Mouse (Mus musculus) left cerebral cortex, postnatal 4 days (tissue): Measurements from ENCODE around the gene Cchcr1. TPM values are rescaled to one million over a fixed set of nuclear protein-coding genes. Genes with fewer than 3 reads are reported as not detected.

Experiments
- DNase-seq: peaks from one replicate; pipeline ENCODE4 v3.0.0-alpha.2; 2022
- intact Hi-C: fragments of 180-260 bp; cut with DNase I; formaldehyde crosslinking; loops from one replicate; pipeline ENCODE4 v1.15.1; 2025
- total RNA-seq, 2 experiments: library from RNA; stranded (reverse); gene quantifications; 2 replicates each; pipeline ENCODE4 v1.2.3; 2021

Gene Cchcr1
- total RNA-seq, 2 experiments from 2014 or later = 13.6 TPM

- intact Hi-C loops = no loop called here
- DNase-seq = no peak
Observed at GRCm38 (mm10) chr17:35551881-35552414, 35.0 kb downstream of the Cchcr1 start, which contains the start of gene Cdsn. Gene Cdsn (plus strand): TSS chr17:35552128.

DNA sequence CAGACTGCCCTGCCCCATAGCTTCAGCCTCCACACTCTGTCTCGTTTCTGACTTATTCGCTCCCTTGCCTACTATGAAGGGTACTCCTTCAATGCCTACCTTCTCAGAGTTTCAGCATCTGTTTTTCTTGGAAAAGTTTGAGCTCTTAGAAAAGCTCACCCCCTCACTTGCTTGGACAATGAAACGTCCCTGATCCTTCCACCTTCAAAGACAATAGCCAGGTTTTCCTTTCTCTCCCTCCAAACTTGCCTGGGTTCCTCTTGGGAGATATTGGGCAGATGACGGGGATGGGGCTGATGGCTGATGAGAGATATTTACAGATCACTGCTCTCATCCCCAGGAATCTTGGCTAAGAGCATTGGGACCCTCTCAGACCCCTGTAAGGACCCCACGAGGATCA lies 37.4 kb downstream of the Cchcr1 start:
- no peak for DNase-seq
- intact Hi-C loops = no loop called here

- no peak for DNase-seq
Observed at GRCm38 (mm10) chr17:35554761-35555397, 38.0 kb downstream of the Cchcr1 start.

DNA sequence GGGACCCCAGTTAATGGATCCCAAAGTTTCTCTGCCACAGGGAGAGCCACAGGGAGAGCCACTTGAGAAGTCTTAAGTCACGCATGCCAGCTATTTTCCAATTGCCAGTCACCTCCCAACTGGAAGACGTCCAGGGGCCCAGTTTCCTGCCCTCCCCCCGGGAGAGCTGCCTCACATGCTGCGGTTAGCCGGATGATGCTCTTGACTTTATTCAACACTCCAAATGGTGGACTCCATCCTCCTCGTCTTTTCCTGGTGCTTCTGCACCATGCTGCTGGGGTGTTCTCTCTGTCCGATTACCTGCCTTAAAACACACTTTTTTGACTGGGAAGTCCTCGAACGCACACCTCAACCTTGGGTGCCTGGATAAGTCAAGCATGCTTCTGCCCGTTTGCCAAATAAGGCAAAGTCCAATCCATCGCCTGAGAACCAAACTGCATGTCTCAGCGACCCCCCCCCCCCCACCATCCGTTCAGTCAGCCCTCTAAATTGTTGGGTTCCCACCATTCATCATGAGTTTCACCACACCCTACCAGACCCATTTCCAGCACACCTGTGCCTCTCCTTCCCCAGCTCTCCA lies 39.4 kb downstream of the Cchcr1 start:
- no peak for DNase-seq
- intact Hi-C loops = no loop called here

More at GRCm38 (mm10) chr17:35554761-35555397, 38.0 kb downstream of the Cchcr1 start:
- intact Hi-C loops = no loop called here

GRCm38 (mm10) chr17:35556812-35557211 lies 39.9 kb downstream of the Cchcr1 start:
- intact Hi-C loops = no loop called here
- peak; percentile 61 for DNase-seq

DNA sequence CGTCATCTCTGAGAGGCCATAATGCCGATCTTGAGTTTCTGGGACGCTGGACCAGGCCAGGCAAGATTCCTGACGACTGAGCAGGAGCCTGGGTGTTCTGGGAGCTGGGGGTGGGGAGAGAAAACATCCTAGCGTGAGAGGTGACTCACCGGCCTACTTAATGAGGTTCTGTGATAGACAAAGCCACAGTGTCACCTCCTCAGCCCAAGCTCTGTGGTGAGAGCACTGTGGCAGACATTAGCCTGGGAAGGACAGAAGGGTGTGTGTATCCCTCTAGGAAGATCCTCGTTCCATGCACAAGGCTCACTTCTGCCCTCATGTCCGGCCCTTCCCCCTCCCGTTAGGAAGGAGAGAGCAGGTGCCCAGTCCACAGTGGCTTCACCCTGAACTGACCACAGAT lies 40.5 kb downstream of the Cchcr1 start:
- intact Hi-C loops = no loop called here

DNA sequence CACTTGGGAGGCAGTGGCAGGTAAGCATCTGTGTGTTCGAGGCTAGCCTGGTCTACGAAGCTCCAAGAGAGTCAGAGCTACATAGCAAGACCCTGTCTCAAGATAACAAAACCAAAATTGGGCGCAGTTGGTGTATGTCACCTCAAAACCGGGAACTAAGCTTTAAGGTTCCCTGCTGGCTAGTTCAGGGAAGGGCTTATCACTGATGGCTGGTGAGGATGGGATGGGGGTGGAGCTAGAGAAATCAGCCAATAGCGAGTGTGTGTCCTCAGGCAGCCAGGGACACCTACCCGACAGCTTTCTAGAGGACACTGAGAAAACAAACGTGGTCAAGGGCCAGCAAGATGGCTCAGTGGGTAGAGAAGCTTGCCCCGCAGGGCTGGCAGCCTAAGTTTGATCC lies 41.3 kb downstream of the Cchcr1 start:
- DNase-seq = no peak
- intact Hi-C loops = no loop called here

More for the DNA sequence above, 40.5 kb downstream of the Cchcr1 start:
- DNase-seq = no peak

- intact Hi-C loops = no loop called here
- no peak for DNase-seq
Observed at GRCm38 (mm10) chr17:35567150-35567549, 50.2 kb downstream of the Cchcr1 start, which contains the start of gene 2300002M23Rik. Gene 2300002M23Rik (plus strand): TSS chr17:35567450.

GRCm38 (mm10) chr17:35567767-35568166 lies 50.9 kb downstream of the Cchcr1 start:
- no peak for DNase-seq

DNA sequence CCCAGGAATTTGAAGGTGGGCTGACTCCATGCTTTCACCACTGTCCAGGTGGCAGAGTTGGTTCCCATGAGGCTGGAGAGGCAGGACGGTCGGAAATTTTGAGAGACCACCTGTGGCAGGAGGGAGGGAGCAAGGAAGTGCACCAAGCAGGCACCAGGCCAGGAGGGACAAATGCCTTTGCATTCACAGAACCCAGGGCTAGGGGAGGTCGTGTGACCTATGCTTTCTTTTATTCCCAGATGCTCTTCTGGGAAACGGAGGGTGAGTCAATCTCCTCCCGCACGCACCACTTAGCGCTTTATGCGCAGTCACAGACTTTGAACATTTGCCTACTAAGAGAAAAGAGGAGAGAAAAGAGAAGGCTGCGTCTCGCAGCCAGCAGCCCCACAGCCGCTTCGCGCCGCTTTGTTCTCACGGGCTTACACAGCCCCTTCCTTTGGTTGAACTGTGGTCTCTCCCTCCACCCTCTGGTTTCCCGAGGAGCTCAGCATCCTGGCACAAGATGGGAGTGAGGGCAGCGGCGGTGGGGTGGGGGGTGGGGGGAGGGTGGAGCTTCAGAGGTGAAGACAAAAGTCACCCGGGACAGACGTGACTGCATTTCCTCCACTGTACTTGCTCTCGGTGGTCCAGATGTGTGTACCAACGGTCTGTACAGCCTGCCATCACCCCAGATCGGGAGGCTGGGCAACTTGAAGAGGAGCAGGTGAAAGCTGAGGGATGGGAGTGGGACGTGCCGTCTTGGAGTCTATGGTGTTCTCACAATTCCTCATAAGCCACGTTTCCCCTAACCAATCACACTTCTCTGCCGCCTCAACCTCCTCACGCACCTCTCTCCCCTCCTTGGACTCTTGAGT lies 52.4 kb downstream of the Cchcr1 start:
- no peak for DNase-seq
- intact Hi-C loops = no loop called here

More at GRCm38 (mm10) chr17:35567767-35568166, 50.9 kb downstream of the Cchcr1 start:
- intact Hi-C loops = no loop called here

- intact Hi-C loops = no loop called here
Observed at GRCm38 (mm10) chr17:35570836-35571235, 53.9 kb downstream of the Cchcr1 start.

DNA sequence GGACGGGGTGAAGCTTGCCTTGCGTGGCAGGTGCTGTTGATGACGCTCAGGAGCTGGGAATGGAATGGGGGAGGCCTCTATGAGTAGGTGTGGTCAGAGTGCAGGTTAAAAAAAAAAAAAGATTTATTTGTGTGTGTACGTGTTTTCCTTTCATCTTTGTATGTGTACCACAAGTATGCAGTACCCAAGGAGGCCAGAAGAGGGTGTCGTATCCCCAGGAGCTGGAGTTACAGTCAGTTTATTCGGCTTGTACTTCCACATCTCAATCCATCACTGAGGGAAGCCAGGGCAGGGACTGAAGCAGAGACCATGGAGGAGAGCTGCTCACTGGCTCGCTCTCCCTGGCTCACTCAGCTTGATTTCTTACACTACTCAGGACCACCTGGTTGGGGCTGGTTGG lies 54.6 kb downstream of the Cchcr1 start:
- intact Hi-C loops = no loop called here
- DNase-seq = no peak

More at GRCm38 (mm10) chr17:35570836-35571235, 53.9 kb downstream of the Cchcr1 start:
- no peak for DNase-seq

GRCm38 (mm10) chr17:35578211-35578610 lies 61.3 kb downstream of the Cchcr1 start:
- intact Hi-C loops = no loop called here

More at GRCm38 (mm10) chr17:35578211-35578610, 61.3 kb downstream of the Cchcr1 start:
- peak; percentile 83 for DNase-seq

Other genes with a start within 250 kb of the Cchcr1 start
- gene H2-Q1, start 196.7 kb upstream of the Cchcr1 start, total RNA-seq = under 1 TPM; 0.28 to 0.32 TPM
- 1 to 10 TPM in 1 of 2 experiments, under 1 TPM in 1; 0.48 to 2.2 TPM for gene H2-Q2, start 174.9 kb upstream of the Cchcr1 start, total RNA-seq
- 1 to 10 TPM; 1.6 TPM for gene H2-Q4, start 137.5 kb upstream of the Cchcr1 start, total RNA-seq
- under 1 TPM; 0.18 to 0.36 TPM for gene H2-Q6, start 92.2 kb upstream of the Cchcr1 start, total RNA-seq
- under 1 TPM; 0.36 to 0.66 TPM for gene H2-Q7, start 77.9 kb upstream of the Cchcr1 start, total RNA-seq
- under 1 TPM; 0.16 to 0.20 TPM for gene H2-Q10, start 47.0 kb upstream of the Cchcr1 start, total RNA-seq
- gene Pou5f1, start 11.1 kb upstream of the Cchcr1 start, total RNA-seq = not detected
- 1 to 10 TPM; 7.2 to 9.3 TPM for gene Tcf19, start 276 bp upstream of the Cchcr1 start, total RNA-seq
- 1 to 10 TPM; 1.5 to 2.4 TPM for gene Psors1c2, start 16.1 kb downstream of the Cchcr1 start, total RNA-seq
- gene Cdsn, start 35.0 kb downstream of the Cchcr1 start, total RNA-seq = under 1 TPM; 0.26 to 0.36 TPM
- not detected for gene 2300002M23Rik, start 50.4 kb downstream of the Cchcr1 start, total RNA-seq
- gene Sfta2, start 84.4 kb downstream of the Cchcr1 start, total RNA-seq = not detected
- gene Gm9573, start 109.5 kb downstream of the Cchcr1 start, total RNA-seq = not detected
- not detected for gene Mucl3, start 126.6 kb downstream of the Cchcr1 start, total RNA-seq
- 10 to 100 TPM; 51.5 to 53.3 TPM for gene Vars2, start 150.5 kb downstream of the Cchcr1 start, total RNA-seq
- 10 to 100 TPM; 29.1 to 31.8 TPM for gene Gtf2h4, start 156.6 kb downstream of the Cchcr1 start, total RNA-seq
- gene Ddr1, start 187.5 kb downstream of the Cchcr1 start, total RNA-seq = 10 to 100 TPM; 42.6 to 50.1 TPM